Mouse (Mus musculus): Measurements from ENCODE around the gene Tmem150b.
A peak's percentile ranks its signal among the peaks of the same experiment; 100 is the strongest.

Tmem150b gene

GRCm38 (mm10) chr7:4725169-4725568 lies at the start of gene Tmem150b:
Gene Tmem150b (minus strand): TSS chr7:4725249.
- DNase-seq = no peak

GRCm38 (mm10) chr7:4771202-4771601 lies 46.2 kb upstream of the Tmem150b start, which contains the start of gene Fam71e2:
Gene Fam71e2 (minus strand): TSS chr7:4771302.
- no peak for DNase-seq

- no peak for DNase-seq
These were observed 40.1 kb upstream of the Tmem150b start for GRCm38 (mm10) chr7:4764946-4765710.

- DNase-seq = no peak
These were observed 34.6 kb upstream of the Tmem150b start for GRCm38 (mm10) chr7:4759670-4760069.

GRCm38 (mm10) chr7:4752821-4753570 lies 27.9 kb upstream of the Tmem150b start, which contains the start of gene Cox6b2:
Gene Cox6b2 (minus strand): TSS chr7:4753094.
- peak; percentile 95 to 97 for DNase-seq

GRCm38 (mm10) chr7:4751971-4752820 lies 27.1 kb upstream of the Tmem150b start:
- DNase-seq = peak; percentile 83 to 87

GRCm38 (mm10) chr7:4749169-4749568 lies 24.1 kb upstream of the Tmem150b start:
- no peak for DNase-seq

GRCm38 (mm10) chr7:4748321-4748720 lies 23.3 kb upstream of the Tmem150b start:
- DNase-seq = no peak

- no peak for DNase-seq
These were observed 22.3 kb upstream of the Tmem150b start for GRCm38 (mm10) chr7:4747156-4747899.

GRCm38 (mm10) chr7:4746326-4746980 lies 21.4 kb upstream of the Tmem150b start:
- no peak for DNase-seq

- DNase-seq = no peak
These were observed 19.8 kb upstream of the Tmem150b start for GRCm38 (mm10) chr7:4744886-4745285.

- peak in 1 of 2 experiments; percentile 41 for DNase-seq
These were observed 18.3 kb upstream of the Tmem150b start for GRCm38 (mm10) chr7:4743354-4743753.

GRCm38 (mm10) chr7:4742482-4742819 lies 17.4 kb upstream of the Tmem150b start:
- DNase-seq = no peak

GRCm38 (mm10) chr7:4741672-4742481 lies 16.8 kb upstream of the Tmem150b start:
- DNase-seq = no peak

GRCm38 (mm10) chr7:4741151-4741550 lies 16.1 kb upstream of the Tmem150b start:
- peak; percentile 71 to 76 for DNase-seq

GRCm38 (mm10) chr7:4740309-4740727 lies 15.3 kb upstream of the Tmem150b start:
- no peak for DNase-seq

GRCm38 (mm10) chr7:4739544-4740275 lies 14.7 kb upstream of the Tmem150b start, which contains the start of gene Kmt5c:
Gene Kmt5c (plus strand): TSS chr7:4740115.
- DNase-seq = peak; percentile 95 to 97

GRCm38 (mm10) chr7:4739041-4739543 lies 14.0 kb upstream of the Tmem150b start:
- DNase-seq = no peak

GRCm38 (mm10) chr7:4732968-4733392 lies 7.9 kb upstream of the Tmem150b start:
- no peak for DNase-seq

- no peak for DNase-seq
These were observed 6.0 kb upstream of the Tmem150b start for GRCm38 (mm10) chr7:4731090-4731489.

All from kidney, postnatal 4 days (tissue).